Mouse (Mus musculus) forebrain, embryonic 10.5 days (tissue): ENCODE results near the gene Dcbld1. TPM values are rescaled to one million over a fixed set of nuclear protein-coding genes. Genes with fewer than 3 reads are reported as not detected.

ENCODE experiments used
- DNase-seq: peaks from one replicate; pipeline ENCODE4 v3.0.0-alpha.2; 2017; ENCODE audit warnings: low spot score; ENCODE audit errors: extremely low spot score
- H3K27ac ChIP-seq: fragments of 300-500 bp; sonication (generic); 2 replicates; pipeline ENCODE4 v1.5.1; 2016; ENCODE audit warnings: mild to moderate bottlenecking
- H3K27me3 ChIP-seq: fragments of 300-500 bp; sonication (generic); 2 replicates; pipeline ENCODE4 v1.6.1; 2016; ENCODE audit warnings: mild to moderate bottlenecking; ENCODE audit not compliant: poor library complexity, severe bottlenecking
- H3K36me3 ChIP-seq: fragments of 300-500 bp; sonication (generic); replicated peaks from 2 replicates; pipeline ENCODE4 v1.6.1; 2016; ENCODE audit warnings: mild to moderate bottlenecking, moderate library complexity
- H3K4me1 ChIP-seq: fragments of 300-500 bp; sonication (generic); 2 replicates; pipeline ENCODE4 v1.6.1; 2016
- H3K4me3 ChIP-seq: fragments of 300-500 bp; sonication (generic); 2 replicates; pipeline ENCODE4 v1.5.1; 2016; ENCODE audit warnings: mild to moderate bottlenecking, moderate library complexity
- H3K9me3 ChIP-seq: fragments of 300-500 bp; sonication (generic); 2 replicates; pipeline ENCODE4 v1.6.1; 2016; ENCODE audit warnings: mild to moderate bottlenecking, moderate library complexity
- WGBS: fragments of 180-500 bp; shearing (Covaris S2); methylation state at CpG from one replicate; pipeline ENCODE4 v1.1.7; 2016; 5-methylcytosine and 5-hydroxymethylcytosine counted together
- polyA plus RNA-seq: library from polyadenylated mRNA; unstranded; fragments of >200 nt; fragmentation: Nextera tagmentation; extraction: Ambion mirVana; gene quantifications from 2 replicates; pipeline ENCODE4 v1.2.1, GENCODE M21; 2016

Gene Dcbld1
- polyA plus RNA-seq, 1 experiment from 2014 or later: 26.8 TPM

GRCm38 (mm10) chr10:52235461-52235860, 2.0 kb downstream of the Dcbld1 start:
- peaks cover 8% of the 10 kb centered on the region for H3K27me3 ChIP-seq
- H3K4me1 ChIP-seq: peaks cover 20% of the 10 kb centered on the region
- H3K9me3 ChIP-seq: peaks cover 6% of the 10 kb centered on the region; the same call in 1 of the 2 replicates
- DNase-seq: no peak
- H3K4me3 ChIP-seq: peak overlapping the region; percentile 74
- no peak overlapping the region for H3K27ac ChIP-seq
- H3K36me3 ChIP-seq: peaks cover 11% of the 10 kb centered on the region
- whole genome bisulfite sequencing: 79% methylated on average over 5 of the region's 5 CpGs

DNA sequence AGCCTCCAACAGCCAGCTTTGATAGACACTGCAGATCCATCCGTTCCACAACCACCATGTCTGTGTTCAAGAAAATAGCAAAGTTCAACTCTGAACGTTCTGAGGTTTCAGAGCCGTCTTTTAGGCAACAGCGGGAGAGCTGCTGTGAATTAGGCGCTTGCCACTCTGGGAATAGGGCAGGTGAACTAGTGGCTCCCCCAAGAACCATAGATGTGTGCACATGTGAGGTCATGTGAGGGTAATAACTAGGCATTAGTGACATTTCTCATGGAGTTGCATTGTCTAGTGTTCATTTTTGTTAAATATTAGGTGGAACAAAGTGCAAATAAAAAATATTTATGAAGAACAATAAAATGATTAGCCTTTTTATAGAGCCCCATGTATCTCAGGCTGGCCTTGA, 8.6 kb downstream of the Dcbld1 start:
- Histone ChIP-seq H3K9me3 (peaks cover 14% of the 10 kb centered on the region; the same call in 1 of the 2 replicates), H3K27ac (no peak overlapping the region), H3K27me3 (no peaks in the 10 kb centered on the region), H3K4me3 (no peak overlapping the region), H3K4me1 (peaks cover 9% of the 10 kb centered on the region), H3K36me3 (peaks cover 2% of the 10 kb centered on the region; the same call in 1 of the 2 replicates)
- no peak for DNase-seq
- 90% methylated on average over 5 of the region's 5 CpGs for WGBS

DNA sequence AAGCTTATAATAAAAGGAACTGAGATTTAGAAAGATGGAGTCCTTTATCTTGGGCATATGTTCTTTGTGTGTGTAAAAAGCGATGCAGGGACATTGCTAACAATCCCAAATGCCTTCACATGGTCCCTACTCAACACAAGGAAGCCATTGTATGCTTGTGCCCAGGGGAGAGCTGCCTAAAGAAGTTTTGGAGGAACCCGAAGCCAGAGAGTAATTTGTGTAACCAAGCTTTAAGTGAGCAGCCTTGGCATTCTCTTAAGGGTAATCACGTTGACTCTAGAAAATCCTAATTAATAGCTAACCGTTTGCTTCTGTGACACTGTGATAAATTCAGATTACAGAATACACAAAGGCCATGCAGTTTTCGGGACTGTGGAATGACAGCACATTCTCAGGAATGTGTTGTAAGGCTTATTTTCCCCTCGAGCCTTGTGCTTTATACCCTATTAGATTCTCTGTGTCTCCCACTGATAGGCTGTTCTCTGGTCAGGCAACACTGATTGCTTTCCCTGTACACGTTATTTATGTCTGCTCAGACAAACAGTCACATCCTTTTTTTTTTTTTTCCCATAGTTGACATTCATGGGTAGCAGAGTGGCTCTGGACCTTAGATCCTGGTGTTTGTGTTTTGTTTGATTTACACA, 9.4 kb downstream of the Dcbld1 start:
- peaks cover 2% of the 10 kb centered on the region; the same call in 1 of the 2 replicates for H3K36me3 ChIP-seq
- peaks cover 14% of the 10 kb centered on the region; the same call in 1 of the 2 replicates for H3K9me3 ChIP-seq
- H3K4me3 ChIP-seq: no peak overlapping the region
- H3K4me1 ChIP-seq: peaks cover 9% of the 10 kb centered on the region
- 56% methylated on average over 7 of the region's 7 CpGs for WGBS
- H3K27me3 ChIP-seq: no peaks in the 10 kb centered on the region
- no peak overlapping the region for H3K27ac ChIP-seq
- DNase-seq: no peak

- WGBS: 60% methylated on average over 3 of the region's 3 CpGs
- 0 out of 2 replicates have a peak, but pooled peaks cover 2% of the 10 kb centered on the region for H3K36me3 ChIP-seq
- no peak for DNase-seq
- no peaks in the 10 kb centered on the region for H3K27me3 ChIP-seq
- peaks cover 9% of the 10 kb centered on the region for H3K4me1 ChIP-seq
- H3K9me3 ChIP-seq: peaks cover 8% of the 10 kb centered on the region; the same call in 1 of the 2 replicates
- H3K4me3 ChIP-seq: no peak overlapping the region
- H3K27ac ChIP-seq: no peak overlapping the region
Observed at GRCm38 (mm10) chr10:52246207-52246606, 12.8 kb downstream of the Dcbld1 start.

DNA sequence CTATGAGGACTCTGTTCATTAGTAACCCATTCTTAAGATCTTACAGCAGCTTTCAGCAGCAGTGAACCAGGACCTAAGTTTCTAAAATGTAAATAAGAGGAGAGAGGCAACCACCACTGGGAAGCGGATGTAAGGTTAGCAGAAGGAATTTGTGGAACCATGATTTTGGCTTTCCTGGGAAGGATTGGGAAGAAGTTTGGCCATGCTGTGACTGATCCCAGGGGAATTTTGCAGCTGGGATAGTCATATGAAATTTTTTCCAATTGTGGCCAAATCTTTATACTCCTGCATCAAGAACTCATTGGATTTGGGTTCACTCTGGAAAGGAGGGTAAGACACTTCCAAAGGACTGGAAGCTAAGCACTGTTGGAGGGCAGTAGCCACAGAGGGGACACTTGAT, 18.8 kb downstream of the Dcbld1 start:
- H3K9me3 ChIP-seq: no peaks in the 10 kb centered on the region
- no peak overlapping the region for H3K27ac ChIP-seq
- DNase-seq: no peak
- 89% methylated on average over 1 of the region's 1 CpGs for WGBS
- H3K4me3 ChIP-seq: no peak overlapping the region
- H3K27me3 ChIP-seq: no peaks in the 10 kb centered on the region
- H3K36me3 ChIP-seq: 0 out of 2 replicates have a peak, but pooled peaks cover 4% of the 10 kb centered on the region
- H3K4me1 ChIP-seq: no peaks in the 10 kb centered on the region

DNA sequence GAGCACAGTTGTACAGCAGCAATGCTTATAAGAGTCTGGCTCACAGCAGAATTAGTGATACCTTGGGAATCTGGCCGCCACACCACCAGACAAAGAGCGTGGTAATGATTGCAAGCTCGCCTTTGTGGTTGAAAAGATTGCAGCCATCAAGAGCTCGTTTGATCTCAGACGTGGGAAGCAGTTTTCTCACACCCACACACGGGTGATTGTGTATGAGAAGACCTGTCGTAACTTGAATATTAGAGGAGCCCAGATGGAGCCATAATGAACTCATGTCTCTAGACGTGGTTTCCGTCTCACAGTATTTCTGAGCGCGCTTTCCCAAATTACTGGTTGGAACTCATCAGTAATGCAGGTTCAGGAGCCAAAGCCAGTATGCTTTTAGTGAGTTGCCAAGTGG, 20.0 kb downstream of the Dcbld1 start:
- 87% methylated on average over 11 of the region's 11 CpGs for WGBS
- Histone ChIP-seq H3K36me3 (0 out of 2 replicates have a peak, but pooled peaks cover 4% of the 10 kb centered on the region), H3K27ac (no peak overlapping the region), H3K9me3 (no peaks in the 10 kb centered on the region), H3K4me1 (peaks cover 10% of the 10 kb centered on the region), H3K27me3 (no peaks in the 10 kb centered on the region), H3K4me3 (no peak overlapping the region)
- no peak for DNase-seq

- Histone ChIP-seq H3K4me1 (peaks cover 15% of the 10 kb centered on the region), H3K27ac (no peak overlapping the region), H3K9me3 (no peaks in the 10 kb centered on the region), H3K27me3 (no peaks in the 10 kb centered on the region), H3K36me3 (peaks cover 10% of the 10 kb centered on the region), H3K4me3 (no peak overlapping the region)
- WGBS: 73% methylated on average over 2 of the region's 2 CpGs
- no peak for DNase-seq
Observed at GRCm38 (mm10) chr10:52257768-52258167, 24.3 kb downstream of the Dcbld1 start.

DNA sequence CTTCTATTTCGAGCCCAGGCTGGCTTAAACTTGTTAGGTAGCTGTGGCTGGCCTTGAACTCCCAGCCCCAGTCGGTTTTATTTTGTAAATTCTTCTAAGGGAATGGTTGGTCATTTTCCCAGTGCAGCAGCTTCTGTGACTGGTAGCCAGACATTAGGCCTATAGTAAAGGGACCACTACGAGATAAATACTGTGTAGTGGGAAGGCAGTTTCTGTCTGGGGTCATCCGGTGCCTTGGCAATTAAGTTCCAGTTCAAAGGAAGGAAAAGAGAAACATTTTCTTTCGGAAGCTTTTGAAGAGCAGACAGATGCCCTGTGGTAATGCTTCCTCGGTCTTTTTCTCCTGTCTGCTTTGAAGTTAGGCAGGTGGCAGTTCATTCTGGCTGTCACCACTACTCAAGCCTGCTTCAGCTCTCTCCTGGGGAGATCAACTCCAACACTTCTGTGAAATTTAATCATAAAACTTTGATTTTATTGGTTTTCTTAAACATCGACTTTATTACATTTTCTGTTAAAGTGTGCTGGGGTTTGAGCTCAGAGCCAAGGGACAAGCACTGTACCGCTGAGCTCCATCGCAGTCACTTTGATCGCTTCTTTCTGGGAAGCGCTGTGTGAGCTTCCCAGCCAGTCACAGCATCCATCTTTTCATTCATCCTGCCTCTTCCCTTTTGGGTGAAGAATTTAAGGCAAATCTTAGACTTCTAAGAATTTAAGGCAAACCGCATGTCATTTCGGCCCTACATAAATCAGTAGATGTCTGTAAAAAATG, 24.9 kb downstream of the Dcbld1 start:
- Histone ChIP-seq H3K27me3 (no peaks in the 10 kb centered on the region), H3K36me3 (peaks cover 9% of the 10 kb centered on the region), H3K4me3 (no peak overlapping the region), H3K4me1 (peaks cover 15% of the 10 kb centered on the region), H3K9me3 (no peaks in the 10 kb centered on the region), H3K27ac (no peak overlapping the region)
- DNase-seq: no peak
- WGBS: 67% methylated on average over 13 of the region's 13 CpGs

GRCm38 (mm10) chr10:52260209-52260608, 26.8 kb downstream of the Dcbld1 start:
- no peak for DNase-seq
- WGBS: 94% methylated on average over 4 of the region's 4 CpGs
- peaks cover 25% of the 10 kb centered on the region for H3K36me3 ChIP-seq
- H3K4me3 ChIP-seq: no peak overlapping the region
- H3K27me3 ChIP-seq: no peaks in the 10 kb centered on the region
- no peak overlapping the region for H3K27ac ChIP-seq
- H3K9me3 ChIP-seq: no peaks in the 10 kb centered on the region
- peaks cover 15% of the 10 kb centered on the region for H3K4me1 ChIP-seq

DNA sequence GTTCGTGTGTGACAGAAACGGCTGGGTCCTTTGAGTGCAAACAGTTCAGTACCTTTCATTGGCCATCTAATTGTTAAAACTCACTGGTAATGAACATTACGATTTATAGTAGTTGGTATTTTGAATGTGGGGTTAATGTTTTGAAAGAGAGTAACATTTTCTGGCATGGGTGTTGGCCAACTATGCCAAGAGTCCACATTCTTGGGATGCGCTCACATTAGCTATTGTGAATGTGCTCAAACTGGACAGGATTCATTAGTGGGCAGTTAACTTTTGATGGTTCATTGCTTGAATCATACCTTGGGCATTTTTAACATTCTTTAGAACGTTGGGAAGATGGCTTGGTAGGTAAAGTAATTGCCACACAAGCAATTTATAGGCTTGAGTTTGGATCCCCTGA, 30.7 kb downstream of the Dcbld1 start:
- Histone ChIP-seq H3K36me3 (peaks cover 42% of the 10 kb centered on the region), H3K4me3 (no peak overlapping the region), H3K4me1 (no peaks in the 10 kb centered on the region), H3K27ac (no peak overlapping the region), H3K27me3 (no peaks in the 10 kb centered on the region), H3K9me3 (no peaks in the 10 kb centered on the region)
- WGBS: 95% methylated on average over 5 of the region's 5 CpGs
- no peak for DNase-seq

GRCm38 (mm10) chr10:52268879-52269278, 35.5 kb downstream of the Dcbld1 start:
- H3K4me1 ChIP-seq: peaks cover 19% of the 10 kb centered on the region
- no peak for DNase-seq
- no peaks in the 10 kb centered on the region for H3K27me3 ChIP-seq
- WGBS: 89% methylated on average over 5 of the region's 5 CpGs
- no peak overlapping the region for H3K27ac ChIP-seq
- H3K9me3 ChIP-seq: no peaks in the 10 kb centered on the region
- no peak overlapping the region for H3K4me3 ChIP-seq
- peaks cover 34% of the 10 kb centered on the region for H3K36me3 ChIP-seq

DNA sequence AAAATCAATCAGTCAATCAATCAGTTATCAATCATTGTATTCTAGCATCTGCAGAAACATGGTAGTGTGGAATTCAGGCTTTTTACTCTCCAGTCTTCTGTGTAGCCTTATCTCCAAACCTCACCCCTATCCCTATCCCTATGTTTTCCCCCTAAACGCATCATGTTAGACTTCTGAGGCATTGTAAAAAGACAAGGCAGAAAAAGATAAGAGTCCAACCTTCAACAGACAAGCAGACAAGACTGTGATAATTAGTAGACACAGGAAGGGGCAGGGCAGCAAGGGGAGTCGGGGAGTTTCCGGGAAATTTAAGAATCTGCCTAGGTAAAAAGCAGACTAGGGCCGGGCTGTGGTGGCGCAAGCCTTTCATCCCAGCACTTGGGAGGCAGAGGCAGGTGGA, 38.0 kb downstream of the Dcbld1 start:
- Histone ChIP-seq H3K27ac (no peak overlapping the region), H3K4me1 (peaks cover 36% of the 10 kb centered on the region), H3K27me3 (no peaks in the 10 kb centered on the region), H3K4me3 (no peak overlapping the region), H3K9me3 (no peaks in the 10 kb centered on the region), H3K36me3 (peaks cover 14% of the 10 kb centered on the region)
- no peak for DNase-seq
- 83% methylated on average over 5 of the region's 5 CpGs for WGBS

GRCm38 (mm10) chr10:52273012-52273411, 39.6 kb downstream of the Dcbld1 start:
- no peak for DNase-seq
- Histone ChIP-seq H3K27me3 (no peaks in the 10 kb centered on the region), H3K4me1 (peaks cover 36% of the 10 kb centered on the region), H3K36me3 (peaks cover 3% of the 10 kb centered on the region; the same call in 1 of the 2 replicates), H3K27ac (no peak overlapping the region), H3K4me3 (no peak overlapping the region), H3K9me3 (no peaks in the 10 kb centered on the region)
- 61% methylated on average over 2 of the region's 2 CpGs for WGBS
